Mouse (Mus musculus) hindbrain, embryonic 16.5 days (tissue): ENCODE measurements around the gene Adamts14. TPM values are rescaled to one million over a fixed set of nuclear protein-coding genes. Genes with fewer than 3 reads are reported as not detected.

Experiments used
- ATAC-seq: fragments of 200-750 bp; cut with Nextera tagmentation; 2 replicates; pipeline ENCODE4 v1.8.0; 2017; ENCODE audit warnings: moderate TSS enrichment, moderate library complexity
- H3K27ac ChIP-seq: fragments of 300-500 bp; sonication (generic); 2 replicates; pipeline ENCODE4 v1.5.1; 2014; ENCODE audit warnings: low read depth, mild to moderate bottlenecking, control low read depth, low read length, moderate library complexity
- H3K27me3 ChIP-seq: fragments of 300-500 bp; sonication (generic); replicated peaks from 2 replicates; pipeline ENCODE4 v1.6.1; 2014; ENCODE audit warnings: low read length; ENCODE audit not compliant: control insufficient read depth, insufficient read depth
- H3K36me3 ChIP-seq: fragments of 300-500 bp; sonication (generic); 2 replicates; pipeline ENCODE4 v1.6.1; 2014; ENCODE audit warnings: mild to moderate bottlenecking, low read length, moderate library complexity, mixed read lengths; ENCODE audit not compliant: control insufficient read depth, insufficient read depth
- H3K4me1 ChIP-seq: fragments of 300-500 bp; sonication (generic); 2 replicates; pipeline ENCODE4 v1.6.1; 2014; ENCODE audit warnings: low read depth, low read length; ENCODE audit not compliant: control insufficient read depth, insufficient read depth
- H3K4me2 ChIP-seq: fragments of 300-500 bp; sonication (generic); 2 replicates; pipeline ENCODE4 v1.6.1; 2014; ENCODE audit warnings: mild to moderate bottlenecking, low read length, control low read depth, moderate library complexity
- H3K4me3 ChIP-seq: fragments of 300-500 bp; sonication (generic); 2 replicates; pipeline ENCODE4 v1.5.1; 2014; ENCODE audit warnings: mild to moderate bottlenecking, low read length, control low read depth, moderate library complexity
- H3K9ac ChIP-seq: fragments of 300-500 bp; sonication (generic); 2 replicates; pipeline ENCODE4 v1.6.1; 2014; ENCODE audit warnings: low read depth, mild to moderate bottlenecking, control low read depth, low read length, moderate library complexity
- H3K9me3 ChIP-seq: fragments of 300-500 bp; sonication (generic); 2 replicates; pipeline ENCODE4 v1.6.1; 2014; ENCODE audit warnings: mild to moderate bottlenecking, low read length, moderate library complexity; ENCODE audit not compliant: control insufficient read depth
- WGBS: fragments of 180-500 bp; shearing (Covaris S2); extraction: QIAGEN DNeasy Blood & Tissue Kit; methylation state at CpG from one replicate; pipeline ENCODE4 v1.1.7; 2014; 5-methylcytosine and 5-hydroxymethylcytosine counted together
- polyA plus RNA-seq: library from polyadenylated mRNA; unstranded; fragments of >200 nt; fragmentation: Nextera tagmentation; extraction: Ambion mirVana; gene quantifications from 2 replicates; pipeline ENCODE4 v1.2.1, GENCODE M21; 2015

The Adamts14 gene
- polyA plus RNA-seq, 1 experiment from 2014 or later: 0.29 TPM

- Histone ChIP-seq H3K4me3 (no peak overlapping the region), H3K4me1 (no peaks in the 10 kb centered on the region), H3K4me2 (no peak overlapping the region), H3K9ac (no peak overlapping the region), H3K9me3 (no peaks in the 10 kb centered on the region), H3K36me3 (no peaks in the 10 kb centered on the region), H3K27ac (no peak overlapping the region), H3K27me3 (no peaks in the 10 kb centered on the region)
- no peak for ATAC-seq
- WGBS: 63% methylated on average over 4 of the region's 4 CpGs
Observed at GRCm38 (mm10) chr10:61226784-61227396, 46.3 kb downstream of the Adamts14 start.

- no peaks in the 10 kb centered on the region for H3K4me1 ChIP-seq
- H3K4me2 ChIP-seq: no peak overlapping the region
- H3K9me3 ChIP-seq: no peaks in the 10 kb centered on the region
- 56% methylated on average over 5 of the region's 5 CpGs for WGBS
- H3K27ac ChIP-seq: no peak overlapping the region
- H3K4me3 ChIP-seq: no peak overlapping the region
- H3K27me3 ChIP-seq: no peaks in the 10 kb centered on the region
- no peaks in the 10 kb centered on the region for H3K36me3 ChIP-seq
- no peak for ATAC-seq
- H3K9ac ChIP-seq: no peak overlapping the region
Observed at GRCm38 (mm10) chr10:61225694-61226093, 47.5 kb downstream of the Adamts14 start.

GRCm38 (mm10) chr10:61219318-61219717 is 53.9 kb downstream of the Adamts14 start:
- WGBS: 98% methylated on average over 4 of the region's 4 CpGs
- H3K4me1 ChIP-seq: no peaks in the 10 kb centered on the region
- H3K4me3 ChIP-seq: no peak overlapping the region
- H3K27ac ChIP-seq: no peak overlapping the region
- no peaks in the 10 kb centered on the region for H3K36me3 ChIP-seq
- no peaks in the 10 kb centered on the region for H3K27me3 ChIP-seq
- no peak overlapping the region for H3K9ac ChIP-seq
- ATAC-seq: no peak
- no peak overlapping the region for H3K4me2 ChIP-seq
- H3K9me3 ChIP-seq: no peaks in the 10 kb centered on the region; the same call in 1 of the 2 replicates

- H3K4me2 ChIP-seq: no peak overlapping the region
- H3K9me3 ChIP-seq: no peaks in the 10 kb centered on the region; the same call in 1 of the 2 replicates
- H3K36me3 ChIP-seq: no peaks in the 10 kb centered on the region
- H3K9ac ChIP-seq: no peak overlapping the region
- no peaks in the 10 kb centered on the region for H3K4me1 ChIP-seq
- H3K27me3 ChIP-seq: peaks cover 4% of the 10 kb centered on the region; the same call in 1 of the 2 replicates
- no peak for ATAC-seq
- H3K27ac ChIP-seq: no peak overlapping the region
- no peak overlapping the region for H3K4me3 ChIP-seq
- WGBS: 88% methylated on average over 4 of the region's 4 CpGs
Observed at GRCm38 (mm10) chr10:61216163-61216562, 57.1 kb downstream of the Adamts14 start.

GRCm38 (mm10) chr10:61215658-61216057 is 57.6 kb downstream of the Adamts14 start:
- no peaks in the 10 kb centered on the region for H3K36me3 ChIP-seq
- WGBS: 96% methylated on average over 6 of the region's 6 CpGs

GRCm38 (mm10) chr10:61212817-61213216 is 60.4 kb downstream of the Adamts14 start:
- WGBS: 15% methylated on average over 10 of the region's 11 CpGs
- Histone ChIP-seq H3K9me3 (no peaks in the 10 kb centered on the region), H3K27me3 (peaks cover 4% of the 10 kb centered on the region; the same call in 1 of the 2 replicates), H3K27ac (no peak overlapping the region), H3K4me3 (no peak overlapping the region), H3K9ac (no peak overlapping the region), H3K36me3 (no peaks in the 10 kb centered on the region), H3K4me2 (no peak overlapping the region), H3K4me1 (no peaks in the 10 kb centered on the region)
- no peak for ATAC-seq

More at GRCm38 (mm10) chr10:61215658-61216057, 57.6 kb downstream of the Adamts14 start:
- peaks cover 4% of the 10 kb centered on the region; the same call in 1 of the 2 replicates for H3K27me3 ChIP-seq
- no peak overlapping the region for H3K4me3 ChIP-seq
- H3K9me3 ChIP-seq: no peaks in the 10 kb centered on the region; the same call in 1 of the 2 replicates
- H3K4me2 ChIP-seq: no peak overlapping the region
- H3K4me1 ChIP-seq: no peaks in the 10 kb centered on the region
- no peak for ATAC-seq
- no peak overlapping the region for H3K9ac ChIP-seq
- no peak overlapping the region for H3K27ac ChIP-seq

- H3K9ac ChIP-seq: no peak overlapping the region
- H3K4me2 ChIP-seq: no peak overlapping the region
- no peak overlapping the region for H3K27ac ChIP-seq
- H3K36me3 ChIP-seq: no peaks in the 10 kb centered on the region
- peaks cover 4% of the 10 kb centered on the region; the same call in 1 of the 2 replicates for H3K27me3 ChIP-seq
- H3K4me1 ChIP-seq: no peaks in the 10 kb centered on the region
- no peak for ATAC-seq
- no peak overlapping the region for H3K4me3 ChIP-seq
- H3K9me3 ChIP-seq: no peaks in the 10 kb centered on the region
- 7% methylated on average over 13 of the region's 13 CpGs for WGBS
Observed at GRCm38 (mm10) chr10:61211743-61212142, 61.5 kb downstream of the Adamts14 start.

- no peak overlapping the region for H3K4me2 ChIP-seq
- no peaks in the 10 kb centered on the region for H3K4me1 ChIP-seq
- no peak overlapping the region for H3K27ac ChIP-seq
- H3K9me3 ChIP-seq: no peaks in the 10 kb centered on the region
- 83% methylated on average over 4 of the region's 4 CpGs for WGBS
- peaks cover 4% of the 10 kb centered on the region; the same call in 1 of the 2 replicates for H3K27me3 ChIP-seq
- H3K4me3 ChIP-seq: no peak overlapping the region
- H3K9ac ChIP-seq: no peak overlapping the region
- ATAC-seq: no peak
- H3K36me3 ChIP-seq: no peaks in the 10 kb centered on the region
Observed at GRCm38 (mm10) chr10:61211105-61211504, 62.1 kb downstream of the Adamts14 start.

- no peaks in the 10 kb centered on the region for H3K9me3 ChIP-seq
- no peaks in the 10 kb centered on the region for H3K4me1 ChIP-seq
- 86% methylated on average over 9 of the region's 9 CpGs for WGBS
- no peak overlapping the region for H3K4me2 ChIP-seq
- H3K27ac ChIP-seq: no peak overlapping the region
- no peak overlapping the region for H3K9ac ChIP-seq
- peaks cover 4% of the 10 kb centered on the region; the same call in 1 of the 2 replicates for H3K27me3 ChIP-seq
- no peak overlapping the region for H3K4me3 ChIP-seq
- ATAC-seq: no peak
- H3K36me3 ChIP-seq: no peaks in the 10 kb centered on the region
Observed at GRCm38 (mm10) chr10:61208114-61208684, 65.0 kb downstream of the Adamts14 start.
